In genomic region chr14:8733261-8733660, GRCm38 (mm10) we compare ENCODE assay signal across 23 mouse cellular contexts.
"Had no signal": no experiment of that assay in that cellular context is flagged by ENCODE, and none has a peak within 500 bp of the region (broad histone marks: within the 10 kb centered on the region; RNA-seq: fewer than 3 reads in every experiment).

No protein-coding gene starts in this region.

- DNase-seq: kidney, adult 11 months; kidney, adult 8-10 months; kidney, postnatal 10 days; kidney, postnatal 36 days; layer of hippocampus, postnatal 36 days; liver, embryonic 13.5 days; lung, postnatal 10 days; lung, postnatal 36 days; right cerebral cortex, adult 18-20 months; right cerebral cortex, postnatal 14 days; right cerebral cortex, postnatal 4 days; spleen, adult 18-20 months; thymus, adult 18-20 months; thymus, postnatal 36 days had no signal

- H3K9me3 ChIP-seq: kidney, embryonic 15.5 days; limb, embryonic 13.5 days; liver, embryonic 13.5 days; lung, embryonic 15.5 days; midbrain, embryonic 12.5 days; midbrain, embryonic 15.5 days; neural tube, embryonic 12.5 days; neural tube, embryonic 15.5 days; stomach, embryonic 15.5 days had no signal

- H3K36me3 ChIP-seq: kidney, embryonic 15.5 days; limb, embryonic 13.5 days; liver, embryonic 13.5 days; lung, embryonic 15.5 days; midbrain, embryonic 12.5 days; midbrain, embryonic 15.5 days; neural tube, embryonic 12.5 days; neural tube, embryonic 15.5 days; stomach, embryonic 15.5 days had no signal

- H3K27ac ChIP-seq: kidney, embryonic 15.5 days; left cerebral cortex, adult 2 months; limb, embryonic 13.5 days; liver, embryonic 13.5 days; lung, embryonic 15.5 days; midbrain, embryonic 12.5 days; midbrain, embryonic 15.5 days; neural tube, embryonic 12.5 days; neural tube, embryonic 15.5 days; stomach, embryonic 15.5 days had no signal

- H3K4me2 ChIP-seq: kidney, embryonic 15.5 days; limb, embryonic 13.5 days; liver, embryonic 13.5 days; lung, embryonic 15.5 days; midbrain, embryonic 12.5 days; midbrain, embryonic 15.5 days; neural tube, embryonic 12.5 days; neural tube, embryonic 15.5 days; stomach, embryonic 15.5 days had no signal

- H3K9ac ChIP-seq: kidney, embryonic 15.5 days; limb, embryonic 13.5 days; liver, embryonic 13.5 days; lung, embryonic 15.5 days; midbrain, embryonic 12.5 days; midbrain, embryonic 15.5 days; neural tube, embryonic 12.5 days; neural tube, embryonic 15.5 days; stomach, embryonic 15.5 days had no signal

- H3K27me3 ChIP-seq: kidney, embryonic 15.5 days; limb, embryonic 13.5 days; liver, embryonic 13.5 days; lung, embryonic 15.5 days; midbrain, embryonic 12.5 days; midbrain, embryonic 15.5 days; neural tube, embryonic 12.5 days; neural tube, embryonic 15.5 days; stomach, embryonic 15.5 days had no signal

- H3K4me3 ChIP-seq: kidney, embryonic 15.5 days; left cerebral cortex, adult 2 months; limb, embryonic 13.5 days; liver, embryonic 13.5 days; lung, embryonic 15.5 days; midbrain, embryonic 12.5 days; midbrain, embryonic 15.5 days; neural tube, embryonic 12.5 days; neural tube, embryonic 15.5 days; stomach, embryonic 15.5 days had no signal

- H3K4me1 ChIP-seq: kidney, embryonic 15.5 days; liver, embryonic 13.5 days; lung, embryonic 15.5 days; midbrain, embryonic 12.5 days; midbrain, embryonic 15.5 days; neural tube, embryonic 12.5 days; neural tube, embryonic 15.5 days; stomach, embryonic 15.5 days had no signal

- ATAC-seq: midbrain, embryonic 15.5 days had no signal
